8 mouse cellular contexts compared by ENCODE assay signal in the genomic region with DNA sequence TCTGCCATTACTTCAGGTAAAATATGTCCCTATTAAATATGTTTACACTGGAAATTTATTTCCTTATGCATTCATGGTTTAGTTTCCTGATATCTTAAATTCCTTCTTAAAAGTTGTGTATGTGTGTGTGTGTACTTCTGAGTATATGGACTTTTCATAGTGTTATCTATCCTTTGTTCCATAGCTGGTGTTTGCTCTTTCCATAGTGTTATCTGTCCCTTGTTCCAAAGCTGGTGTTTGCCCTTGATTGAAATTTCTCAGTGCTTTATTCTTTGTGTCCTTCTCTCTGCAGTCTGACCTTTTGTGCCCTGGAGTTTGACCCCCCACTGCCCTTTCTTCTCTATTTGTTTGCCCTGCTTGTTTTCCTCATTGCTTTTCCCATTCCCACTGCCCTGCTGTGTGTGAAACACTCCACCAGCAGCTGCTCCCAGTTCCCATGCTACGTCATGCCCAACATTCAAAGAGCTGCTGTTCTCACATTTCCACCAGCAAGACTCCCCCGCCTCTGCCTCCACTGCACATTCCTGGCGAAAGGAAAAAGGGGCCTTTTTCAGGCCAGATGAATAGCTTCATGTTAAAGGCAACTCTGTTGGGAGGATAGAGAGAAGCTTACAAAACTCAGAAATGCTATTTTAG.
DNase-seq lines count a peak whose midpoint lies in the region.

No protein-coding gene starts in this region.

- DNase-seq in ES-CJ7 (ENCODE audit: low read depth, low spot score), result peak; percentile 10
- DNase-seq in embryo, embryonic 10.5 days (ENCODE audit: low spot score), result peak; percentile 87
- peak; percentile 5 to 16 for DNase-seq in heart, postnatal 10 days
- DNase-seq in left cerebral cortex, postnatal 14 days (ENCODE audit: low spot score in 2 of 2), result peak; percentile 23 to 52
- DNase-seq in lung, postnatal 25 days (ENCODE audit: low spot score), result peak; percentile 28
- peak; percentile 2 for DNase-seq in right cerebral cortex, postnatal 4 days
- no peak for DNase-seq in natural killer cell, adult 2 months (ENCODE audit: low spot score in 2 of 2)
- no peak for DNase-seq in thymus, postnatal 10 days (ENCODE audit: low spot score in 2 of 2)

- intact Hi-C loops in heart, postnatal 10 days (cut with DNase I), result no loop called here
- intact Hi-C loops in left cerebral cortex, postnatal 14 days (cut with DNase I), result no loop called here

Comparison
In these comparisons a context has a peak if more than half of its experiments do, and no peak if none do; other contexts are left out.
1. DNase-seq: peak in ES-CJ7 (single experiment), embryo, embryonic 10.5 days (single experiment), heart, postnatal 10 days (2 of 2), left cerebral cortex, postnatal 14 days (2 of 2), lung, postnatal 25 days (single experiment) and right cerebral cortex, postnatal 4 days (single experiment); none in natural killer cell, adult 2 months (0 of 2) and thymus, postnatal 10 days (0 of 2).